Comparison of ENCODE assay signal across 8 mouse cellular contexts in genomic region chr2:79983222-79983632, GRCm38 (mm10).
A peak's percentile ranks its signal among the peaks of the same experiment; 100 is the strongest.
DNase-seq lines count a peak whose midpoint lies in the region; ATAC-seq and TF ChIP-seq lines count a peak whose summit lies in the region.

No protein-coding gene starts in this region.

- peaks cover 4% of the 10 kb centered on the region; the same call in 1 of the 2 replicates for H3K4me1 ChIP-seq in forebrain, embryonic 16.5 days (replicated peaks; ENCODE audit: control insufficient read depth, insufficient read depth, low read length)
- peaks cover 3% of the 10 kb centered on the region; the same call in 1 of the 2 replicates for H3K4me1 ChIP-seq in limb, embryonic 14.5 days (ENCODE audit: control insufficient read depth, insufficient read depth, low read length)

- H3K36me3 ChIP-seq in forebrain, embryonic 16.5 days (ENCODE audit: control insufficient read depth, insufficient read depth), result no peaks in the 10 kb centered on the region
- H3K36me3 ChIP-seq in limb, embryonic 14.5 days (ENCODE audit: control insufficient read depth, insufficient read depth, low read length), result no peaks in the 10 kb centered on the region

- WGBS in forebrain, embryonic 16.5 days, result 40% methylated on average over 9 of the region's 9 CpGs
- WGBS in limb, embryonic 14.5 days, result 45% methylated on average over 9 of the region's 9 CpGs

- H3K27ac ChIP-seq in forebrain, embryonic 16.5 days (ENCODE audit: low read length), result no peak overlapping the region
- no peak overlapping the region for H3K27ac ChIP-seq in limb, embryonic 14.5 days (replicated peaks; ENCODE audit: low read depth, low read length)

- peak; percentile 24 for DNase-seq in gastrocnemius, adult 18-20 months (ENCODE audit: low spot score)
- DNase-seq in gastrocnemius, adult 8-10 months (ENCODE audit: low spot score in 2 of 2), result no peak
- peak; percentile 34 for DNase-seq in 3134 (ENCODE audit: extremely low read depth, insufficient read length, low spot score)
- DNase-seq in limb, embryonic 14.5 days (ENCODE audit: low spot score), result peak; percentile 39
- no peak for DNase-seq in left cerebral cortex, postnatal 36 days (ENCODE audit: low spot score in 2 of 2)
- DNase-seq in urinary bladder, postnatal 4 days (ENCODE audit: low spot score in 2 of 2), result no peak
- no peak for DNase-seq in layer of hippocampus, postnatal 10 days (ENCODE audit: low spot score in 2 of 2)

- no peak for TF ChIP-seq POLR2A in limb, embryonic 14.5 days (IDR thresholded peaks at IDR 0.05; ENCODE audit: borderline replicate concordance, extremely low read depth, insufficient read depth, insufficient read length)

- H3K9ac ChIP-seq in forebrain, embryonic 16.5 days (replicated peaks; ENCODE audit: low read depth, low read length), result no peak overlapping the region
- no peak overlapping the region for H3K9ac ChIP-seq in limb, embryonic 14.5 days (ENCODE audit: low read depth, low read length, severe bottlenecking)

- no peak overlapping the region for H3K4me3 ChIP-seq in forebrain, embryonic 16.5 days (replicated peaks; ENCODE audit: low read length)
- no peak overlapping the region for H3K4me3 ChIP-seq in limb, embryonic 14.5 days (replicated peaks; ENCODE audit: low read length)

- no peak overlapping the region; the same call in 1 of the 2 replicates for H3K4me2 ChIP-seq in forebrain, embryonic 16.5 days (ENCODE audit: low read length)
- no peak overlapping the region for H3K4me2 ChIP-seq in limb, embryonic 14.5 days (replicated peaks; ENCODE audit: low read depth, low read length, severe bottlenecking)

- peak; percentile 84 for ATAC-seq in forebrain, embryonic 16.5 days
- peak; percentile 62 for ATAC-seq in limb, embryonic 14.5 days (ENCODE audit: low FRiP score, low read depth)

- intact Hi-C loops in left cerebral cortex, postnatal 36 days (cut with DNase I), result no loop called here

- H3K27me3 ChIP-seq in forebrain, embryonic 16.5 days (replicated peaks; ENCODE audit: control insufficient read depth, insufficient read depth, low read length), result no peaks in the 10 kb centered on the region
- H3K27me3 ChIP-seq in limb, embryonic 14.5 days (ENCODE audit: control insufficient read depth, insufficient read depth, low read length), result no peaks in the 10 kb centered on the region

- H3K9me3 ChIP-seq in forebrain, embryonic 16.5 days (ENCODE audit: control insufficient read depth, low read length), result no peaks in the 10 kb centered on the region
- no peaks in the 10 kb centered on the region for H3K9me3 ChIP-seq in limb, embryonic 14.5 days (ENCODE audit: control insufficient read depth, low read length)

Comparison
In these comparisons a context has a peak if more than half of its experiments do, and no peak if none do; other contexts are left out.
1. DNase-seq: peak in gastrocnemius, adult 18-20 months (single experiment), 3134 (single experiment) and limb, embryonic 14.5 days (single experiment); none in gastrocnemius, adult 8-10 months (0 of 2), left cerebral cortex, postnatal 36 days (0 of 2), urinary bladder, postnatal 4 days (0 of 2) and layer of hippocampus, postnatal 10 days (0 of 2).